Mouse (Mus musculus): Measurements from ENCODE around the gene Lrig2. TPM values are rescaled to one million over a fixed set of nuclear protein-coding genes. Genes with fewer than 3 reads are reported as not detected.
A peak's percentile ranks its signal among the peaks of the same experiment; 100 is the strongest.

The Lrig2 gene
- total and polyA plus RNA-seq, 2 experiments, result 2.8 to 5.8 TPM

GRCm38 (mm10) chr3:104424346-104424745, 87.4 kb downstream of the Lrig2 start:
- TF ChIP-seq CTCF (IDR thresholded peaks at IDR 0.05; ENCODE audit: low read depth, low read length), result no peak
- no peak for TF ChIP-seq POLR2A (IDR thresholded peaks at IDR 0.05; ENCODE audit: extremely low read depth, insufficient read depth, low read length)
- peaks cover 20% of the 10 kb centered on the region for H3K4me1 ChIP-seq (ENCODE audit: control insufficient read depth, insufficient read depth, low read length)
- DNase-seq (ENCODE audit: extremely low read depth, low read depth, low spot score), result peak; percentile 97
- H3K79me2 ChIP-seq (ENCODE audit: control insufficient read depth, insufficient read depth, low read length), result no peaks in the 10 kb centered on the region
- no peaks in the 10 kb centered on the region for H3K27me3 ChIP-seq (ENCODE audit: control insufficient read depth, insufficient read depth, low read length)
- H3K4me3 ChIP-seq (ENCODE audit: insufficient read depth, low read depth, low read length), result no peak overlapping the region
- WGBS, result 21% methylated on average over 7 of the region's 7 CpGs
- peak overlapping the region; percentile 89 for H3K27ac ChIP-seq (replicated peaks; ENCODE audit: insufficient read depth, low read depth, low read length)
- H3K9ac ChIP-seq (ENCODE audit: low read depth, low read length), result no peak overlapping the region
- H3K36me3 ChIP-seq (ENCODE audit: control insufficient read depth, insufficient read depth, low read length), result no peaks in the 10 kb centered on the region

GRCm38 (mm10) chr3:104420929-104421328, 90.8 kb downstream of the Lrig2 start:
- Histone ChIP-seq H3K79me2 (ENCODE audit: control insufficient read depth, insufficient read depth, low read length) (no peaks in the 10 kb centered on the region), H3K36me3 (ENCODE audit: control insufficient read depth, insufficient read depth, low read length) (no peaks in the 10 kb centered on the region), H3K4me1 (ENCODE audit: control insufficient read depth, insufficient read depth, low read length) (peaks cover 20% of the 10 kb centered on the region), H3K27me3 (ENCODE audit: control insufficient read depth, insufficient read depth, low read length) (no peaks in the 10 kb centered on the region), H3K4me3 (ENCODE audit: insufficient read depth, low read depth, low read length) (no peak overlapping the region), H3K9ac (ENCODE audit: low read depth, low read length) (0 out of 2 replicates have a peak overlapping the region, but pooled peaks have one; percentile 18), H3K27ac (replicated peaks; ENCODE audit: insufficient read depth, low read depth, low read length) (peak overlapping the region; percentile 70)
- TF ChIP-seq CTCF (IDR thresholded peaks at IDR 0.05; ENCODE audit: low read depth, low read length), result no peak
- TF ChIP-seq POLR2A (IDR thresholded peaks at IDR 0.05; ENCODE audit: extremely low read depth, insufficient read depth, low read length), result no peak
- peak; percentile 94 for DNase-seq (ENCODE audit: extremely low read depth, low read depth, low spot score)
- WGBS, result 22% methylated on average over 7 of the region's 7 CpGs

DNA sequence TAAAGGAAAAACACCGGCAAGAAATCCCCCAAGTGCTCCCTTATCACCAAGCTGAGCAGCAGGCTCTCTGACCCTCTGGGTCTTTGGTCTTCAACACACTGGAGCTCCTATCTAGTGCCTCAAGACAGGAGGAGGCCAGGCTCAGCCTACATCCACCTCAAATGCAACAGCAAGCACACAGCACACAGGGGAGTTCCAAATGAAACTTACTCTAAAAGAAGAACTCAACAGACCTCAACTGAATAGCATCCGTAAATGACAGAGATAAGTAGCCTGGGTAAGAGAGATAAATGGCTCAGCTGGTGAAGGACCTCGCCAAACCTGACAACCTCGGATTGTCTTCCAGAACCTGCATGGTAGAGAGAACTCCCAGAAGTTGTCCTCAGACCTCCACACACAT, 91.7 kb downstream of the Lrig2 start:
- peaks cover 16% of the 10 kb centered on the region for H3K4me1 ChIP-seq (ENCODE audit: control insufficient read depth, insufficient read depth, low read length)
- H3K4me3 ChIP-seq (ENCODE audit: insufficient read depth, low read depth, low read length), result no peak overlapping the region

GRCm38 (mm10) chr3:104416806-104417205, 94.9 kb downstream of the Lrig2 start:
- Histone ChIP-seq H3K27me3 (ENCODE audit: control insufficient read depth, insufficient read depth, low read length) (no peaks in the 10 kb centered on the region), H3K4me3 (ENCODE audit: insufficient read depth, low read depth, low read length) (no peak overlapping the region), H3K36me3 (ENCODE audit: control insufficient read depth, insufficient read depth, low read length) (no peaks in the 10 kb centered on the region), H3K9ac (ENCODE audit: low read depth, low read length) (no peak overlapping the region), H3K4me1 (ENCODE audit: control insufficient read depth, insufficient read depth, low read length) (peaks cover 9% of the 10 kb centered on the region), H3K79me2 (ENCODE audit: control insufficient read depth, insufficient read depth, low read length) (no peaks in the 10 kb centered on the region), H3K27ac (replicated peaks; ENCODE audit: insufficient read depth, low read depth, low read length) (no peak overlapping the region)
- DNase-seq (ENCODE audit: extremely low read depth, low read depth, low spot score), result peak; percentile 81
- TF ChIP-seq CTCF (IDR thresholded peaks at IDR 0.05; ENCODE audit: low read depth, low read length), result no peak
- no peak for TF ChIP-seq POLR2A (IDR thresholded peaks at IDR 0.05; ENCODE audit: extremely low read depth, insufficient read depth, low read length)
- 13% methylated on average over 5 of the region's 5 CpGs for WGBS

More for the DNA sequence above, 91.7 kb downstream of the Lrig2 start:
- H3K27ac ChIP-seq (replicated peaks; ENCODE audit: insufficient read depth, low read depth, low read length), result no peak overlapping the region
- H3K36me3 ChIP-seq (ENCODE audit: control insufficient read depth, insufficient read depth, low read length), result no peaks in the 10 kb centered on the region
- TF ChIP-seq CTCF (IDR thresholded peaks at IDR 0.05; ENCODE audit: low read depth, low read length) (no peak), POLR2A (IDR thresholded peaks at IDR 0.05; ENCODE audit: extremely low read depth, insufficient read depth, low read length) (no peak)
- no peak for DNase-seq (ENCODE audit: extremely low read depth, low read depth, low spot score)
- H3K27me3 ChIP-seq (ENCODE audit: control insufficient read depth, insufficient read depth, low read length), result no peaks in the 10 kb centered on the region
- WGBS, result 86% methylated on average over 4 of the region's 4 CpGs
- H3K9ac ChIP-seq (ENCODE audit: low read depth, low read length), result no peak overlapping the region
- H3K79me2 ChIP-seq (ENCODE audit: control insufficient read depth, insufficient read depth, low read length), result no peaks in the 10 kb centered on the region

GRCm38 (mm10) chr3:104412482-104412881, 99.2 kb downstream of the Lrig2 start:
- H3K27me3 ChIP-seq (ENCODE audit: control insufficient read depth, insufficient read depth, low read length), result no peaks in the 10 kb centered on the region
- no peak overlapping the region for H3K4me3 ChIP-seq (ENCODE audit: insufficient read depth, low read depth, low read length)
- no peak for DNase-seq (ENCODE audit: extremely low read depth, low read depth, low spot score)
- H3K4me1 ChIP-seq (ENCODE audit: control insufficient read depth, insufficient read depth, low read length), result no peaks in the 10 kb centered on the region
- TF ChIP-seq POLR2A (IDR thresholded peaks at IDR 0.05; ENCODE audit: extremely low read depth, insufficient read depth, low read length) (no peak), CTCF (IDR thresholded peaks at IDR 0.05; ENCODE audit: low read depth, low read length) (no peak)
- H3K79me2 ChIP-seq (ENCODE audit: control insufficient read depth, insufficient read depth, low read length), result no peaks in the 10 kb centered on the region
- H3K9ac ChIP-seq (ENCODE audit: low read depth, low read length), result no peak overlapping the region
- WGBS, result 92% methylated on average over 6 of the region's 6 CpGs
- H3K36me3 ChIP-seq (ENCODE audit: control insufficient read depth, insufficient read depth, low read length), result no peaks in the 10 kb centered on the region
- H3K27ac ChIP-seq (replicated peaks; ENCODE audit: insufficient read depth, low read depth, low read length), result no peak overlapping the region

DNA sequence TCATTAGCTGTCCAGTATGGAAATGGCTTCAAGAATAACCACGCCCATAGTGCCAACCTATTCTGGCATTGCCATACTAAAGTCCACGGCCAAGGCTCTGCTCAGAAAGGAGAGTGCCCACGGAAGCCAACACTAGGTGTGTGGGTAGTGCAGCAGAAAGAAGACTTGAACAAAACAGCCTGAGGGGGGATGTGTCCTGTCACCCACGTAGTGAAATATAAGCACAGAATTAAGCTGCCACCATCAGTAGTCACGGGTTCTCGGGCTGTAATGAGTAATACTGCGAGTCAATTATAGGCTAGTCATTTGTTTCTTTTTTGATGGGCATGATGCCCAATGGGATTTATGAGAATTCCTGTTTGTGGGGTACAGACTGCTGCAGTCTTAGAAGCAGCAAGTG, 104.2 kb downstream of the Lrig2 start:
- no peak overlapping the region for H3K9ac ChIP-seq (ENCODE audit: low read depth, low read length)
- no peak for TF ChIP-seq CTCF (IDR thresholded peaks at IDR 0.05; ENCODE audit: low read depth, low read length)
- TF ChIP-seq POLR2A (IDR thresholded peaks at IDR 0.05; ENCODE audit: extremely low read depth, insufficient read depth, low read length), result no peak
- H3K27me3 ChIP-seq (ENCODE audit: control insufficient read depth, insufficient read depth, low read length), result no peaks in the 10 kb centered on the region
- no peaks in the 10 kb centered on the region for H3K4me1 ChIP-seq (ENCODE audit: control insufficient read depth, insufficient read depth, low read length)
- H3K4me3 ChIP-seq (ENCODE audit: insufficient read depth, low read depth, low read length), result no peak overlapping the region
- no peaks in the 10 kb centered on the region for H3K36me3 ChIP-seq (ENCODE audit: control insufficient read depth, insufficient read depth, low read length)
- no peaks in the 10 kb centered on the region for H3K79me2 ChIP-seq (ENCODE audit: control insufficient read depth, insufficient read depth, low read length)
- WGBS, result 91% methylated on average over 7 of the region's 7 CpGs
- H3K27ac ChIP-seq (replicated peaks; ENCODE audit: insufficient read depth, low read depth, low read length), result no peak overlapping the region
- no peak for DNase-seq (ENCODE audit: extremely low read depth, low read depth, low spot score)
